ENCODE assay signal across 17 mouse cellular contexts in the genomic region with DNA sequence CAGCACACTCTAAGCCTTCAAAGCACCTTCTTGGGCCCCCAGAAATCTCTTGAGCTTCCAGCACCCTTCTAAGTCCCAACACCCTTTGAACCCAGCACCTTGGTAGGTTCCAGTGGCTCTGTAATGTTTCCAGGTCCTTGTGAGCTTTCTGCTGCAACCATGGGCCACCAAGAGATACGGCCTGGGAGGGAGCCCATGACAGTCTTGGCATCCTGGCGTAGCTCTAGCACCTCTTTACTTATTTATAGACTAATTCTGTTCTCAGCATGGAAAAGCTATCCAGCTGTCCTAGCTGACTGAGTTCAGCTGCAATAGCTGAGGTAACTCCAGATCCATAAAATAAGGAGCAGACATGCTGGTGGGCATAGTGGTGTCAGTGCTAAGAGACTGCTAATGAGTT.
"Had no signal": no experiment of that assay in that cellular context is flagged by ENCODE, and none has a peak within 500 bp of the region (broad histone marks: within the 10 kb centered on the region; RNA-seq: fewer than 3 reads in every experiment).

No protein-coding gene starts in this region.

- H3K27ac ChIP-seq: limb, embryonic 15.5 days; liver, embryonic 12.5 days; macrophage; stomach, embryonic 15.5 days had no signal

- H3K4me1 ChIP-seq: limb, embryonic 15.5 days; liver, embryonic 12.5 days; megakaryocyte, embryonic 14.5 days; stomach, embryonic 15.5 days had no signal

- H3K36me3 ChIP-seq: limb, embryonic 15.5 days; liver, embryonic 12.5 days; stomach, embryonic 15.5 days had no signal

- ATAC-seq: liver, embryonic 12.5 days; midbrain, embryonic 16.5 days had no signal

- H3K27me3 ChIP-seq: limb, embryonic 15.5 days; liver, embryonic 12.5 days; megakaryocyte, embryonic 14.5 days; stomach, embryonic 15.5 days had no signal

- H3K4me2 ChIP-seq: limb, embryonic 15.5 days; liver, embryonic 12.5 days; lung, embryonic 14.5 days; midbrain, embryonic 11.5 days; stomach, embryonic 15.5 days had no signal

- DNase-seq: kidney, postnatal 10 days; kidney, postnatal 4 days; lung, embryonic 14.5 days; lung, postnatal 14 days; retina, postnatal 1 day; right cerebral cortex, postnatal 4 days; spleen, adult 18-20 months; thymus, adult 2 months; thymus, postnatal 25 days had no signal

- H3K9me3 ChIP-seq: limb, embryonic 15.5 days; liver, embryonic 12.5 days; megakaryocyte, embryonic 14.5 days; stomach, embryonic 15.5 days had no signal

- H3K9ac ChIP-seq: limb, embryonic 15.5 days; liver, embryonic 12.5 days; lung, embryonic 14.5 days; stomach, embryonic 15.5 days had no signal

- H3K4me3 ChIP-seq: left cerebral cortex, adult 2 months; limb, embryonic 15.5 days; liver, embryonic 12.5 days; megakaryocyte, embryonic 14.5 days; stomach, embryonic 15.5 days had no signal
